Comparison of ENCODE assay signal across 25 mouse cellular contexts in genomic region chr2:7026737-7027136, GRCm38 (mm10).
DNase-seq lines count a peak whose midpoint lies in the region; ATAC-seq and TF ChIP-seq lines count a peak whose summit lies in the region.
"Had no signal": no experiment of that assay in that cellular context is flagged by ENCODE, and none has a peak within 500 bp of the region (broad histone marks: within the 10 kb centered on the region; RNA-seq: fewer than 3 reads in every experiment).

No protein-coding gene starts in this region.

- intact Hi-C loops in gastrocnemius, adult 2 months (cut with DNase I), result no loop called here

- H3K4me3 ChIP-seq in lung, embryonic 16.5 days (ENCODE audit: low read length), result no peak overlapping the region
- H3K4me3 ChIP-seq in gastrocnemius, adult 2 months, result no peak overlapping the region
- H3K4me3 ChIP-seq: embryonic facial prominence, embryonic 12.5 days; embryonic facial prominence, embryonic 15.5 days; erythroblast, embryonic 14.5 days; forebrain, embryonic 12.5 days; forebrain, embryonic 15.5 days; heart, adult 2 months; hindbrain, embryonic 10.5 days; hindbrain, embryonic 13.5 days had no signal

- no peak for DNase-seq in lung, adult 18-20 months
- DNase-seq in 3T3-L1 (ENCODE audit: low read depth, low spot score) (peak; percentile 70), NIH3T3 (ENCODE audit: low read depth) (peak; percentile 31)
- DNase-seq in heart, postnatal 4 days, result no peak
- no peak for DNase-seq in gastrocnemius, adult 2 months
- DNase-seq: adrenal gland, adult 2 months; adrenal gland, postnatal 14 days; cerebellum, adult 11 months; cerebellum, adult 2 months; cerebellum, adult 9-11 months; cerebellum, postnatal 25 days; gastrocnemius, postnatal 10 days; gastrocnemius, postnatal 36 days; heart, adult 2 months had no signal

- TF ChIP-seq CTCF in gastrocnemius, adult 2 months (IDR thresholded peaks at IDR 0.05), result no peak

- H3K4me2 ChIP-seq in lung, embryonic 16.5 days (ENCODE audit: low read depth, low read length), result no peak overlapping the region
- H3K4me2 ChIP-seq: embryonic facial prominence, embryonic 12.5 days; embryonic facial prominence, embryonic 15.5 days; forebrain, embryonic 12.5 days; forebrain, embryonic 15.5 days; heart, embryonic 11.5 days; hindbrain, embryonic 13.5 days had no signal

- 76% methylated on average over 1 of the region's 1 CpGs for WGBS in lung, embryonic 16.5 days

- H3K4me1 ChIP-seq in lung, embryonic 16.5 days (replicated peaks; ENCODE audit: control insufficient read depth, insufficient read depth, low read length), result 0 out of 2 replicates have a peak, but pooled peaks cover 2% of the 10 kb centered on the region
- H3K4me1 ChIP-seq: embryonic facial prominence, embryonic 12.5 days; embryonic facial prominence, embryonic 15.5 days; forebrain, embryonic 12.5 days; forebrain, embryonic 15.5 days had no signal

- no peaks in the 10 kb centered on the region for H3K36me3 ChIP-seq in lung, embryonic 16.5 days (ENCODE audit: control insufficient read depth, insufficient read depth, low read length)
- H3K36me3 ChIP-seq: embryonic facial prominence, embryonic 12.5 days; embryonic facial prominence, embryonic 15.5 days; forebrain, embryonic 12.5 days; forebrain, embryonic 15.5 days; hindbrain, embryonic 10.5 days; hindbrain, embryonic 13.5 days had no signal

- H3K27ac ChIP-seq in lung, embryonic 16.5 days (ENCODE audit: low read length), result no peak overlapping the region
- no peak overlapping the region for H3K27ac ChIP-seq in gastrocnemius, adult 2 months
- H3K27ac ChIP-seq: embryonic facial prominence, embryonic 12.5 days; embryonic facial prominence, embryonic 15.5 days; forebrain, embryonic 12.5 days; forebrain, embryonic 15.5 days; heart, adult 2 months; hindbrain, embryonic 10.5 days; hindbrain, embryonic 13.5 days had no signal

- H3K27me3 ChIP-seq in lung, embryonic 16.5 days (ENCODE audit: control insufficient read depth, insufficient read depth, low read depth, low read length), result no peaks in the 10 kb centered on the region
- H3K27me3 ChIP-seq: embryonic facial prominence, embryonic 12.5 days; embryonic facial prominence, embryonic 15.5 days; forebrain, embryonic 12.5 days; forebrain, embryonic 15.5 days; hindbrain, embryonic 13.5 days; Patski had no signal

- no peak overlapping the region for H3K9ac ChIP-seq in lung, embryonic 16.5 days (ENCODE audit: low read length)
- H3K9ac ChIP-seq: embryonic facial prominence, embryonic 12.5 days; embryonic facial prominence, embryonic 15.5 days; forebrain, embryonic 12.5 days; forebrain, embryonic 15.5 days; hindbrain, embryonic 13.5 days had no signal

- H3K9me3 ChIP-seq in lung, embryonic 16.5 days (ENCODE audit: control insufficient read depth, low read length), result no peaks in the 10 kb centered on the region
- H3K9me3 ChIP-seq: embryonic facial prominence, embryonic 12.5 days; embryonic facial prominence, embryonic 15.5 days; forebrain, embryonic 12.5 days; forebrain, embryonic 15.5 days; hindbrain, embryonic 10.5 days; hindbrain, embryonic 13.5 days had no signal

- ATAC-seq in lung, embryonic 16.5 days (ENCODE audit: low read depth), result peak; percentile 51
- ATAC-seq: forebrain, embryonic 15.5 days; hindbrain, embryonic 16.5 days; Patski had no signal

Comparison
In these comparisons a context has a peak if more than half of its experiments do, and no peak if none do; other contexts are left out.
1. DNase-seq: peak in 3T3-L1 (single experiment) and NIH3T3 (single experiment); none in lung, adult 18-20 months (0 of 2), heart, postnatal 4 days (single experiment) and gastrocnemius, adult 2 months (single experiment).